Mouse (Mus musculus): ENCODE results near the gene Luc7l2. TPM values are rescaled to one million over a fixed set of nuclear protein-coding genes. Genes with fewer than 3 reads are reported as not detected.
"Not testable (repeated sequence)": the region's sequence is repeated elsewhere in the genome, so short reads cannot be mapped to it uniquely, and the experiment has no call there.

Gene Luc7l2
- polyA plus RNA-seq, 1 experiment = 356 TPM

DNA sequence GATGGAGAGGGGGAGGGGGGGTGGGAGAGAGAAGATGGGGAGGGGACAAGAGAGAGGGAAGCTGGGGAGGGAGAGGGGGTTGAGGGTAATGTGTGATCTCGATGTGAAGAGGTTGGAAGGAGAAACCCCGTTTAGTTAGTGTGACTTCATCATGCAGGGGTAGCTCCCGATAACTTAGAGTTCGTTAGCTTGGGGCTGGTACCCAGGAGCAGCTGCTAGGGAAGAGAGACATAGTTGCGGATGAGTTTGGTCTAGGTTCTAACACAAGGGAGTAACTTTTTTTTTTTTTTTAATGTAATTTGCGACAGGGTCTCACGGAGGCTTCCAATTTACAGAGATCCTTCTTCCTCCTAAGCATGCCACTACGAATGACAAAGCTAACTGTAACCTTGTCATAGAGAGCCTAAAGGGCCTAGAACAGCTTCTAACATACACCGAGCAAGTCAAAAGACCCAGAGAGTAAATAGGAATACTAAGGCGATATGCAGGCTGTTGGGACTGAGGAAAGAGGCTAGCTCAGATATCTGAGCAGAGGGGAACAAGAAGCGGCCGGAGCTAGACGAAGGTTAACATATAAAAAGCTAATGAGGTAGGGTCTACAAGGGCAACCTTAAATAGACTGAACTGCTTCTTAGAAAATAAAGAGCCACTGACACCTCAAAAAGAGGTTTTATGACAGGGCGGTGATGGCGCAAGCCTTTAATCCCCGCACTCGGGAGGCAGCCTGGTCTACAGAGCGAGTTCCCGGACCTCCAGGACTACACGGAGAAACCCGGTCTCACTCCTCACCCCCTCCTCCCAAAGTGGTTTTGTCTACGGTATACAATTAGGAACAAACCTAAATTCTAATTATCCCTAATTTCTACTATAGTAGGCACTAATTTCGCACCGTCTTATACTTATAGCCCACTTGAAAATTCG, 18.4 kb upstream of the Luc7l2 start:
- TF ChIP-seq CTCF (IDR thresholded peaks at IDR 0.05; ENCODE audit: low read depth, low read length) (no peak), EP300 (IDR thresholded peaks at IDR 0.05; ENCODE audit: insufficient read depth, low read depth, low read length) (no peak), POLR2A (IDR thresholded peaks at IDR 0.05; ENCODE audit: insufficient read depth, low read length) (no peak)
- peak overlapping the region; percentile 97 for H3K4me3 ChIP-seq (ENCODE audit: low read depth, low read length)

DNA sequence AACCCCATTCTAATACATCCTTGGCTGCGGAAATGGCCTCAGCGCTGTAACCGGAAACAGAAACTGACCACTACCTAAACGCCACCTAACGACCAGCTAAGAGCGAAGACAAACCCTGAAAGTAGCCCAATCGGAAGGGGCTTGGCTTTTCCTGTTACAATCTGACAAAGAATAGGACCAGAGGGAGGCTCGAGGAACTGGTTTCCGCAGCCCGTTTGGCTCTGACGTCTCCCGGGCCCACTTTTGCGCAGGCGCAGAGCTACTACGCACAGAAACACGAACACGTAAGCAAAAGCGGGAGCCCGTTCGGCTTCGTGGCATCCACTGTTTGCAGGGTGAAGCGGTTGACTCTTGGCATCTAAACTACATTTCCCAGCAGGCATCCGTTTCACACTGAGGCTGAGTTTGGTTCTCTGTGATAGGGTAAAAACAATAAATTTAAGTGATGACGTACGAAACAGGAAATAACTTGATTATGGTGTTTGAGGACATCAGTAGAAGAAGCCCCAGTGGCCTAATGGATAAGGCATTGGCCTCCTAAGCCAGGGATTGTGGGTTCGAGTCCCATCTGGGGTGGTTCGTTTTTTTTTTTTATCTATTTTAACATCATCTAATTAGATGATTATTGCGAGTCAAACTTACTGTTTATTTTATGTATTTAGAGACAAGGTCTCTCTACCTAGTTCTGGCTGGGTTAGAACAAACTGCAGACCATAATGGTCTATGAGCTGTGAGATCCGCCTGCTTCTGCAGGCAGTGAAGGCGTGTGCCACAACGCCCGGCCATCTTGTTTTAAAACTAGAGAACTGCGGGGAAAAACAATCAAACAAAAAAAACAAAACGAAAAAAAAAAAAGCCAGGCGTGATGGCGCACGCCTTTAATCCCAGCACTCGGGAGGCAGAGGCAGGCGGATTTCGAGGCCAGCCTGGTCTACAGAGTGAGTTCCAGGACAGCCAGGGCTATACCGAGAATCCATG, 17.4 kb upstream of the Luc7l2 start, which contains the start of gene Fmc1:
Gene Fmc1 (plus strand): TSS at position 75 of the 978 bp plus-strand sequence.
- H3K36me3 ChIP-seq (ENCODE audit: control insufficient read depth, insufficient read depth, low read length, poor library complexity, severe bottlenecking) = no peaks in the 10 kb centered on the region
- peak within 1 kb of the TSS; percentile 90 for H3K9ac ChIP-seq (ENCODE audit: low read depth, poor library complexity, severe bottlenecking)
- H3K4me1 ChIP-seq (ENCODE audit: control insufficient read depth, insufficient read depth, low read length) = no peaks in the 10 kb centered on the region
- peak within 1 kb of the TSS; percentile 72 for H3K27ac ChIP-seq (ENCODE audit: insufficient read depth, low read length)
- H3K9me3 ChIP-seq (replicated peaks; ENCODE audit: control insufficient read depth, insufficient read depth, low read length, poor library complexity, severe bottlenecking) = no peaks in the 10 kb centered on the region
- TF ChIP-seq POLR2A (IDR thresholded peaks at IDR 0.05; ENCODE audit: insufficient read depth, low read length) = peak; percentile 12
- TF ChIP-seq EP300 (IDR thresholded peaks at IDR 0.05; ENCODE audit: insufficient read depth, low read depth, low read length) = no peak
- no peaks in the 10 kb centered on the region for H3K27me3 ChIP-seq (ENCODE audit: control insufficient read depth, insufficient read depth, low read length, poor library complexity, severe bottlenecking)
- H3K4me3 ChIP-seq (ENCODE audit: low read depth, low read length) = peak within 1 kb of the TSS; percentile 97

More for the DNA sequence above, 18.4 kb upstream of the Luc7l2 start:
- Histone ChIP-seq H3K36me3 (ENCODE audit: control insufficient read depth, insufficient read depth, low read length, poor library complexity, severe bottlenecking) (no peaks in the 10 kb centered on the region), H3K4me1 (ENCODE audit: control insufficient read depth, insufficient read depth, low read length) (no peaks in the 10 kb centered on the region), H3K27me3 (ENCODE audit: control insufficient read depth, insufficient read depth, low read length, poor library complexity, severe bottlenecking) (no peaks in the 10 kb centered on the region), H3K27ac (ENCODE audit: insufficient read depth, low read length) (peak overlapping the region; percentile 72), H3K9ac (ENCODE audit: low read depth, poor library complexity, severe bottlenecking) (peak overlapping the region; percentile 81), H3K9me3 (replicated peaks; ENCODE audit: control insufficient read depth, insufficient read depth, low read length, poor library complexity, severe bottlenecking) (no peaks in the 10 kb centered on the region)

DNA sequence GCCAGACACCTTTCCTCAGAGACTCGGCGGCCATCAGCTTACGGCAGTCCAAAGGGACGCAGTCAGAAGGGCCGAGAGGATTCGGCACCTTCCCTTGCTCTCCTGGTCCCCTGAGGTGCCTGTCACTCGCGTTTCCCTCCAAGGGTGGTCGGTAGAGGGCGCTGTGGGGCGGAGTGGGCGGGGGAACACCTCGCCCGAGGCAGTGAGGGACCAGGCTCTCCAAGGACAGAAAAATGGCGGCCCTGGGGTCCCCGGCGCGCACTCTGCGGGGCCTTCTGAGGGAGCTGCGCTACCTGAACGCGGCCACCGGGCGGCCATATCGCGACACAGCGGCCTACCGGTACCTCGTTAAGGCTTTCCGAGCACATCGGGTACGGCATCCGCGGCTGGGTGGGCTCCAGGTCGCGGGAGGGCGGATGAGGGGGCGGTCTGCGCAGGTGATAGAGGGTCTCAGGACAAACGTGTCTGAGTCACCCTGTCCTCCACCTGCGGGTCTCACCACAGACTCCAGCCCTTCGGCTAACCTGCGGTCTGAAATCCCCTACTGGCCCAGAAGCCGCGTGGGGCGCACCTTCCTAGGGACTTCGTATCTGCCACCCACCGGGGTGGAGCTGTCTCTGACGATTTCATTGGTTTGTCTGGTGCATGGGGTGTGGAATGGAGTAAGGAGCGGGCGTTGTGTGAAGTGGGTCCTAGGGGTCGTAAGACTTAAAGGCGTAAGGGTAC, 16.3 kb upstream of the Luc7l2 start:
- Histone ChIP-seq H3K4me1 (ENCODE audit: control insufficient read depth, insufficient read depth, low read length) (no peaks in the 10 kb centered on the region), H3K36me3 (ENCODE audit: control insufficient read depth, insufficient read depth, low read length, poor library complexity, severe bottlenecking) (no peaks in the 10 kb centered on the region), H3K27ac (ENCODE audit: insufficient read depth, low read length) (peak overlapping the region; percentile 34), H3K4me3 (ENCODE audit: low read depth, low read length) (peak overlapping the region; percentile 97), H3K9ac (ENCODE audit: low read depth, poor library complexity, severe bottlenecking) (peak overlapping the region; percentile 90), H3K27me3 (ENCODE audit: control insufficient read depth, insufficient read depth, low read length, poor library complexity, severe bottlenecking) (no peaks in the 10 kb centered on the region), H3K9me3 (replicated peaks; ENCODE audit: control insufficient read depth, insufficient read depth, low read length, poor library complexity, severe bottlenecking) (no peaks in the 10 kb centered on the region)
- TF ChIP-seq POLR2A (IDR thresholded peaks at IDR 0.05; ENCODE audit: insufficient read depth, low read length) = peak; percentile 25
- TF ChIP-seq EP300 (IDR thresholded peaks at IDR 0.05; ENCODE audit: insufficient read depth, low read depth, low read length) = 0 out of 2 replicates have a peak, but pooled peaks have one; percentile 54
- peak; percentile 90 for TF ChIP-seq CTCF (IDR thresholded peaks at IDR 0.05; ENCODE audit: low read depth, low read length)

DNA sequence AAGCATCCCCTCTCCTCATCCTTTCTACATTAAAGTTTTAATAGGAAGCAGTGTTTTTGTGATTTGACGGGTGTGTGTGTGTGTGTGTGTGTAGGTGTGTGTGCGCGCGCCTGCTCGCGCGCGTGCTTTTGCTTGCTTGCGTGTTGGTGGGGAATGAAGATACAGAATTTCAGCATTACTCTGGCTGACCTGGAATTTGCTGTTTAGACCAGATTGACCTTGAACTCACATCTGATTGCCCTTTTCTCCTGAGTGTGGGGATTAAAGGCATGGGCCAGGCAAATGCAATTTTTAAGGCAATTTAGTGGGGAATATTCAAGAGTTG, 15.8 kb upstream of the Luc7l2 start:
- Histone ChIP-seq H3K27ac (ENCODE audit: insufficient read depth, low read length) (no peak overlapping the region), H3K4me3 (ENCODE audit: low read depth, low read length) (peak overlapping the region; percentile 86), H3K4me1 (ENCODE audit: control insufficient read depth, insufficient read depth, low read length) (no peaks in the 10 kb centered on the region), H3K9ac (ENCODE audit: low read depth, poor library complexity, severe bottlenecking) (peak overlapping the region; percentile 90), H3K27me3 (ENCODE audit: control insufficient read depth, insufficient read depth, low read length, poor library complexity, severe bottlenecking) (no peaks in the 10 kb centered on the region), H3K9me3 (replicated peaks; ENCODE audit: control insufficient read depth, insufficient read depth, low read length, poor library complexity, severe bottlenecking) (no peaks in the 10 kb centered on the region), H3K36me3 (ENCODE audit: control insufficient read depth, insufficient read depth, low read length, poor library complexity, severe bottlenecking) (no peaks in the 10 kb centered on the region)
- TF ChIP-seq EP300 (IDR thresholded peaks at IDR 0.05; ENCODE audit: insufficient read depth, low read depth, low read length) = no peak
- no peak for TF ChIP-seq CTCF (IDR thresholded peaks at IDR 0.05; ENCODE audit: low read depth, low read length)
- TF ChIP-seq POLR2A (IDR thresholded peaks at IDR 0.05; ENCODE audit: insufficient read depth, low read length) = no peak

GRCm38 (mm10) chr6:38535788-38536187, 15.3 kb upstream of the Luc7l2 start:
- Histone ChIP-seq H3K27ac (ENCODE audit: insufficient read depth, low read length) (no peak overlapping the region), H3K4me3 (ENCODE audit: low read depth, low read length) (no peak overlapping the region), H3K9me3 (replicated peaks; ENCODE audit: control insufficient read depth, insufficient read depth, low read length, poor library complexity, severe bottlenecking) (no peaks in the 10 kb centered on the region), H3K36me3 (ENCODE audit: control insufficient read depth, insufficient read depth, low read length, poor library complexity, severe bottlenecking) (no peaks in the 10 kb centered on the region), H3K27me3 (ENCODE audit: control insufficient read depth, insufficient read depth, low read length, poor library complexity, severe bottlenecking) (no peaks in the 10 kb centered on the region), H3K4me1 (ENCODE audit: control insufficient read depth, insufficient read depth, low read length) (no peaks in the 10 kb centered on the region), H3K9ac (ENCODE audit: low read depth, poor library complexity, severe bottlenecking) (no peak overlapping the region)
- TF ChIP-seq POLR2A (IDR thresholded peaks at IDR 0.05; ENCODE audit: insufficient read depth, low read length) = no peak
- no peak for TF ChIP-seq CTCF (IDR thresholded peaks at IDR 0.05; ENCODE audit: low read depth, low read length)
- no peak for TF ChIP-seq EP300 (IDR thresholded peaks at IDR 0.05; ENCODE audit: insufficient read depth, low read depth, low read length)

DNA sequence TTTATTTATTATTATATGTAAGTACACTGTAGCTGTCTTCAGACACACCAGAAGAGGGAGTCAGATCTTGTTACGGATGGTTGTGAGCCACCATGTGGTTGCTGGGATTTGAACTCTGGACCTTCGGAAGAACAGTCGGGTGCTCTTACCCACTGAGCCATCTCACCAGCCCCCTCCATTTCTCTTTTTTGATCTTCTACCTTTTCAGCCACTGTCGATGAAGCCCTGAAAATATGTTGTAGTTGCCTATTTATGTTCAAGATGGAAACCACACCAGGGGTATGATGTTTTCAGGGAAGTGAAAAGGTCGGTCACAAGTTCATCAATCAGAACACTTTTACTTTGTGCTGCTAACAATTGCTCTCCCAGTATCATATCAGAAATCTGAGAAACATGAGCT, 7.0 kb upstream of the Luc7l2 start:
- H3K27me3 ChIP-seq (ENCODE audit: control insufficient read depth, insufficient read depth, low read length, poor library complexity, severe bottlenecking); H3K9ac ChIP-seq (ENCODE audit: low read depth, poor library complexity, severe bottlenecking); H3K36me3 ChIP-seq (ENCODE audit: control insufficient read depth, insufficient read depth, low read length, poor library complexity, severe bottlenecking); H3K9me3 ChIP-seq (replicated peaks; ENCODE audit: control insufficient read depth, insufficient read depth, low read length, poor library complexity, severe bottlenecking); H3K4me1 ChIP-seq (ENCODE audit: control insufficient read depth, insufficient read depth, low read length); H3K27ac ChIP-seq (ENCODE audit: insufficient read depth, low read length); H3K4me3 ChIP-seq (ENCODE audit: low read depth, low read length): not testable (repeated sequence)

GRCm38 (mm10) chr6:38547005-38547404, 4.1 kb upstream of the Luc7l2 start:
- not testable (repeated sequence) for H3K9me3 ChIP-seq (replicated peaks; ENCODE audit: control insufficient read depth, insufficient read depth, low read length, poor library complexity, severe bottlenecking); H3K36me3 ChIP-seq (ENCODE audit: control insufficient read depth, insufficient read depth, low read length, poor library complexity, severe bottlenecking); H3K9ac ChIP-seq (ENCODE audit: low read depth, poor library complexity, severe bottlenecking); H3K27me3 ChIP-seq (ENCODE audit: control insufficient read depth, insufficient read depth, low read length, poor library complexity, severe bottlenecking); H3K4me3 ChIP-seq (ENCODE audit: low read depth, low read length); H3K27ac ChIP-seq (ENCODE audit: insufficient read depth, low read length); H3K4me1 ChIP-seq (ENCODE audit: control insufficient read depth, insufficient read depth, low read length)

All from ES-Bruce4 (cell line).